Mouse (Mus musculus): ENCODE measurements around the gene Disc1.

DNA sequence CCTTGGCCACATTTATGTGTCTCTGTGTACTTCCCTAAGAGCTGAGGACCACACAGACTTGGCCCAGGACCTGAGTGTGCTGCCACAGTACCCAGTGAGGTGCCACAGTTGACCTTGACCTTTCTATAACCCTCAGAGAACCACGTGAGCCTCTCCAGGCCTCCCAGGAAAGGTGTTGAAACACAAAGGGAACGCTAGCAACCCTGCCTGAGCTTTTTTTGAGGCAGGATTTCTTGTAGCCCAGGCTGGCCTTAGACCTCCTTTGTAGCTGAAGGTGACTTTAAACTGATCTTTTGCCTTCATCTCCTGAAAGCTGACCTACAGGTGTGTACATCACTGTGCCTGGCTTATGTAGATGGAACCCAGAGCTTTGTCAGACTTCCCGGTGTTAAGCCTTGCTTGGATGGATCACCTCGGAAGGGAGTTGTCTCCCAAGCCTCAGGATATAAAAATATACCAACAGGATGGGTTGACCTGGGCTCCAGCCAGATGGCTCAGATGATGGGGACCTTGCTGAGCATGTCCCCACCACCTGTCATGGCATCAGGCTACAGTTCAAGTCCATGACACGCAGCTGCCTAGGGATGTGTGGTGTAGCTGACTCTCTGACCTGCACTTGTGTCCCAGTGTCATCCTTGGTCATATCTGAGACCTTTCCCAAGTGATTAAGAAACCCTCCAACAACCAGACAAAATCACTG lies 4.8 kb upstream of the Disc1 start:
- no peak for TF ChIP-seq CTCF (IDR thresholded peaks at IDR 0.05; ENCODE audit: control insufficient read depth, insufficient read depth, low read length)
- TF ChIP-seq POLR2A (IDR thresholded peaks at IDR 0.05; ENCODE audit: borderline replicate concordance, control insufficient read depth, low read depth, low read length) = no peak
